Mouse (Mus musculus) left cerebral cortex, adult 2 months (tissue): ENCODE results near the gene Olfr606. TPM values are rescaled to one million over a fixed set of nuclear protein-coding genes. Genes with fewer than 3 reads are reported as not detected.
"Not testable (repeated sequence)": the region's sequence is repeated elsewhere in the genome, so short reads cannot be mapped to it uniquely, and the experiment has no call there.

Experiments
- DNase-seq, 2 experiments: peaks; one replicate each; pipeline ENCODE4 v3.0.0; 2021 to 2022; ENCODE audit warnings: low spot score in 2 of 2, mixed read lengths in 1 of 2; ENCODE audit errors: extremely low spot score in 1 of 2
- H3K27ac ChIP-seq: fragments of 200-600 bp; 2 replicates; pipeline ENCODE4 v1.8.1; 2022
- H3K4me3 ChIP-seq: fragments of 200-600 bp; 2 replicates; pipeline ENCODE4 v1.8.1; 2022
- CTCF ChIP-seq: fragments of 200-600 bp; IDR thresholded peaks from 2 replicates; pipeline ENCODE4 v1.8.1; 2022; ENCODE audit warnings: antibody characterized with exemption, mild to moderate bottlenecking, moderate library complexity
- intact Hi-C: fragments of 180-260 bp; cut with DNase I; formaldehyde crosslinking; loops from one replicate; pipeline ENCODE4 v1.15.1; 2025
- long read RNA-seq, 2 experiments: library from polyadenylated mRNA; stranded (forward); transcript quantifications; one replicate each; pipeline ENCODE4 v2.0.0; 2021; ENCODE audit warnings: borderline mapping rate in 2 of 2
- microRNA-seq, 2 experiments: library from miRNA; unstranded; fragments of <30 nt; microRNA quantifications; one replicate each; pipeline ENCODE4 v1.2.0; 2021
- total RNA-seq, 2 experiments: library from RNA; stranded (reverse); gene quantifications; 2 replicates each; pipeline ENCODE4 v1.2.3; 2021

Olfr606 gene
- not detected for total RNA-seq
- long read RNA-seq, experiment 1, result 0 reads
- long read RNA-seq, experiment 2, result 0 reads

DNA sequence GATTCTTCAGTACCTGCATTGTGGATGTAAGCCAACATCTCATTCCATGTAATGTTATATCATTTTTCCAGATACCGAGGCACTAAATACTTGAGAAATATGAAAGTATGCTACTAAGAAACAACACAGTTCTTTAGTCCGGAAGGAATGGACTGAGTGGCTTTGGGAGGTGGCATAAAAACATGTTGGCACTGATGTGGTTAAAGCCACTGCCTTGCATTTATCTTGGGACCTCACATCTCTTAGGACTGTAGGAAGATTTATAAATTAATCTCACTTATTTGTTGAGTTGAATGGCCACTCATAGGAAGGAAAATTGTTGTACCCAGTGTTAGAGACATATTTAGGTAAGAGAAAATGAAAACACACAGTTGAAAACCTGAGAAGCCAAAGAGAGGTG is at the start of gene Olfr606:
Olfr606 (plus strand) TSS at position 301 of the 400 bp plus-strand sequence.
- intact Hi-C loops, result no loop called here
- TF ChIP-seq CTCF, result no peak
- no peak for DNase-seq

GRCm38 (mm10) chr7:103406521-103407055 is 42.3 kb upstream of the Olfr606 start:
- intact Hi-C loops, DNase-seq, H3K4me3 ChIP-seq, H3K27ac ChIP-seq: not testable (repeated sequence)

More for the DNA sequence above, at the start of gene Olfr606:
- no peak within 1 kb of the TSS for H3K4me3 ChIP-seq
- H3K27ac ChIP-seq, result no peak within 1 kb of the TSS

GRCm38 (mm10) chr7:103414772-103415171 is 34.1 kb upstream of the Olfr606 start, which contains the start of gene Usp17lc:
TSS of gene Usp17lc (plus strand) at chr7:103415072.
- H3K4me3 ChIP-seq, DNase-seq, intact Hi-C loops, H3K27ac ChIP-seq: not testable (repeated sequence)

DNA sequence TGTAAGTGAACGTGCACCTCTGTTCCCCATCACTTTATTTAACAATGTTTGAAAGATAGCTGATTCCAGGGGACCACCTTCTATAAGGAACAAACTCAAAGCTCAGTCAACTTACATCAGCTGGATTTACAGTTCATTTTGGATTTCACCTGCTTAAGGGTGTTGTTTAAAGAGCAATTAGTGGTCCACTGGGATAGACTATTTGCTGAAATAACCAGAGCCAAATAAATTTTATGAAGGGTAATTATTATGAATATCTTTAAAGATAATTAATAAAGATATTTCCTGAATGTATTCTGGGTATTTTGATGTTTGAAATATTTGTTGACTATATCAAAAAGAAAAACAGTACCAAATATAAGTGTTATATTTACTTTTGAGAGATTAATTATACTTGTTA is 3.5 kb upstream of the Olfr606 start, which contains the start of gene Olfr605:
Olfr605 (minus strand) TSS at position 101 of the 400 bp plus-strand sequence.
- TF ChIP-seq CTCF, result no peak
- intact Hi-C loops, result no loop called here
- no peak within 1 kb of the TSS for H3K4me3 ChIP-seq
- no peak within 1 kb of the TSS for H3K27ac ChIP-seq
- DNase-seq, result no peak

DNA sequence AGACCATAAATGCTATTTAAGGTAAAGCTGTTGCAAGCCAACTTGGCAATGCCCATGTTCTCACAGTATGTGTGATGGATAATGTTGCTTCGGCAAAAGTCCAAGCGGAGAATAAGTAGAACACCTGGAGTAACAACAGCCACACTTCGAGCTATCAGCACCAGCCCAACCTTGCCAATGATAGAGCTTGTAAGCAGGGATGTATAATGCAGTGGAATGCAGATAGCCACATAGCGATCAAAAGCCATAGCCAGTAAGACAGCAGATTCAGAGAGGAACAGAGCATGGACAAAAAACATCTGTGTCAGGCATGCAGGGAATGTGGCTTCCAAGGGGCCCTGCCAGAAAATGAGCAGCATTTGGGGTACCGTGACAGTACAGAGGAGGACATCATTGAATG is 11.7 kb downstream of the Olfr606 start:
- intact Hi-C loops, result no loop called here
- Histone ChIP-seq H3K27ac (no peak overlapping the region), H3K4me3 (no peak overlapping the region)
- TF ChIP-seq CTCF, result no peak
- DNase-seq, result no peak

DNA sequence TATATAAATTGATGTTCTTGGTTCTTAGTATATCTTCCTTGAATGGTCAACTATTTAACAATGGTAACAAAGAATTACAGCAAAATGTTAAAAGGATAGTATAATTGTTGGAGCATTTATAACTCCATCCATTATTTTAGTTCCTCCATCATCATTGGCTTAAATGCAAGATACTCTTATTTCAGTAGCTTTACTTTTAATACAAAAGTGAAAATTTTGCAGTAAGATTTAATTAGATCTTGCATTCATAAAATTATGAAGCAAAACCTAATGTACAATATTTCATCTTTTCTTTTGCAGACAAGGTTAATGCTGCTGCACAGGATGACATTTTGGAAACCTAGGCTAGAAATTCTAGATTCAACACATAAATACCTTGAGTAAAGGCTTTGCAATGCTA is 20.7 kb downstream of the Olfr606 start, which contains the start of gene Olfr608:
Olfr608 (plus strand) TSS at position 301 of the 400 bp plus-strand sequence.
- Histone ChIP-seq H3K4me3 (no peak within 1 kb of the TSS), H3K27ac (no peak within 1 kb of the TSS)
- intact Hi-C loops, result no loop called here

DNA sequence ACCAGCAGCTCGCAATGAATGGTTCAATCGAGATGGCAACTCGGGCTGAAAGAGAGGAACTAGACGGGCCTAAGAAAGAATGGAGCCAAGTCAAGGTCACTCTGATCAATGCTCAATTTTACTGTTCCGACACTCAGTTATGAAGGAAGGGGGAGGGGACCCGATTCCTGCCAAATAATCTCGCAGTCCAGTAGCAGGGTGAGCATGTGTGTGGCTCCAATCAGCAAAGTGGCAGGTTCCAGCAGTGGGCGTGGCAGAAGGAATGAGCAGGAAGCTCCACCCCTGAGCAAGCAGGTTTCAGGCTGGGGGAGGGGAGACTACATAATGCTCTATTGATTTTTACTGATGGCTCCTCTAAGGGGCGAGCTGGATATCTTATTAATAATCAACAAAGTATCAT is 28.3 kb downstream of the Olfr606 start:
- intact Hi-C loops, H3K4me3 ChIP-seq, H3K27ac ChIP-seq, DNase-seq: not testable (repeated sequence)

More for the DNA sequence above, 20.7 kb downstream of the Olfr606 start, which contains the start of gene Olfr608:
- no peak for DNase-seq
- TF ChIP-seq CTCF, result no peak

GRCm38 (mm10) chr7:103497962-103498361 is 49.1 kb downstream of the Olfr606 start, which contains the start of gene Olfr609:
TSS of gene Olfr609 (minus strand) at chr7:103498062.
- no peak for DNase-seq
- Histone ChIP-seq H3K4me3 (no peak within 1 kb of the TSS), H3K27ac (no peak within 1 kb of the TSS)
- intact Hi-C loops, result no loop called here
- no peak for TF ChIP-seq CTCF

Small RNA genes within 50 kb of the gene (microRNA-seq; reads per million reads assigned to microRNA genes)
- 0 reads per million in 2 experiments for gene Gm25774

Other genes starting within 250 kb of the Olfr606 start
- not detected for gene Olfr593, start 237.2 kb upstream of the Olfr606 start, total RNA-seq
- gene Olfr594, start 232.1 kb upstream of the Olfr606 start, total RNA-seq, result not detected
- gene Usp17ld, start 196.5 kb upstream of the Olfr606 start, total RNA-seq, result not detected
- not detected for gene Olfr596, start 143.4 kb upstream of the Olfr606 start, total RNA-seq
- gene Olfr597, start 132.7 kb upstream of the Olfr606 start, total RNA-seq, result not detected
- not detected for gene Olfr598, start 125.5 kb upstream of the Olfr606 start, total RNA-seq
- gene Olfr599, start 113.1 kb upstream of the Olfr606 start, total RNA-seq, result not detected
- not detected for gene Olfr600, start 99.4 kb upstream of the Olfr606 start, total RNA-seq
- not detected for gene Olfr601, start 86.4 kb upstream of the Olfr606 start, total RNA-seq
- not detected for gene Olfr603, start 62.9 kb upstream of the Olfr606 start, total RNA-seq
- not detected for gene Usp17lc, start 34.0 kb upstream of the Olfr606 start, total RNA-seq
- gene Olfr605, start 3.6 kb upstream of the Olfr606 start, total RNA-seq, result not detected
- not detected for gene Olfr607, start 15.1 kb downstream of the Olfr606 start, total RNA-seq
- not detected for gene Olfr608, start 20.8 kb downstream of the Olfr606 start, total RNA-seq
- not detected for gene Olfr609, start 49.0 kb downstream of the Olfr606 start, total RNA-seq
- not detected for gene Olfr610, start 63.1 kb downstream of the Olfr606 start, total RNA-seq
- not detected for gene Olfr611, start 71.8 kb downstream of the Olfr606 start, total RNA-seq
- not detected for gene Olfr612, start 93.7 kb downstream of the Olfr606 start, total RNA-seq
- not detected for gene Olfr613, start 99.0 kb downstream of the Olfr606 start, total RNA-seq
- gene Olfr615, start 107.0 kb downstream of the Olfr606 start, total RNA-seq, result not detected
- gene Olfr616, start 120.1 kb downstream of the Olfr606 start, total RNA-seq, result not detected
- gene Olfr617, start 124.0 kb downstream of the Olfr606 start, total RNA-seq, result not detected
- gene Olfr618, start 141.1 kb downstream of the Olfr606 start, total RNA-seq, result not detected
- not detected for gene Olfr619, start 151.5 kb downstream of the Olfr606 start, total RNA-seq
- not detected for gene Olfr620, start 163.5 kb downstream of the Olfr606 start, total RNA-seq
- gene Olfr622, start 193.7 kb downstream of the Olfr606 start, total RNA-seq, result not detected
- not detected for gene Olfr623, start 214.7 kb downstream of the Olfr606 start, total RNA-seq
- under 1 TPM in 1 of 2 experiments, not detected in 1; 0.07 TPM for gene Olfr624, start 222.1 kb downstream of the Olfr606 start, total RNA-seq
- gene Olfr625-ps1, start 233.7 kb downstream of the Olfr606 start, total RNA-seq, result not detected